Mouse (Mus musculus) T-helper 17 cell (primary cell): ENCODE data around the gene Cmtm3.

Experiments used
- in situ Hi-C, 2 experiments: fragments of 300-600 bp; cut with MboI, MseI; formaldehyde crosslinking; loops; 1 replicate in 1 of 2; 2 replicates in 1 of 2; pipeline ENCODE4 v1.15.1; 2025; ENCODE audit warnings: high pct_unique_total_duplicates in 2 of 2

The Cmtm3 gene

GRCm38 (mm10) chr8:104341678-104342077 is 2.5 kb downstream of the Cmtm3 start:
- in situ Hi-C loops = loop anchor here in 1 of 2 experiments (5.0 to 10.0 kb wide), 3 partner anchors 94 to 233 kb away; partner anchors contain the start of genes Dync1li2 and Tk2

- in situ Hi-C loops = loop anchor here in 1 of 2 experiments (5.0 to 10.0 kb wide), 3 partner anchors 95 to 232 kb away; partner anchors contain the start of genes Dync1li2 and Tk2
These were observed 3.2 kb downstream of the Cmtm3 start for GRCm38 (mm10) chr8:104342426-104342825.

GRCm38 (mm10) chr8:104343957-104344356 is 4.7 kb downstream of the Cmtm3 start:
- in situ Hi-C loops = loop anchor here in 1 of 2 experiments (5.0 to 10.0 kb wide), 3 partner anchors 97 to 231 kb away; partner anchors contain the start of genes Dync1li2 and Tk2

- in situ Hi-C loops = loop anchor here in 1 of 2 experiments (5.0 to 10.0 kb wide), 3 partner anchors 97 to 230 kb away; partner anchors contain the start of genes Dync1li2 and Tk2
These were observed 5.4 kb downstream of the Cmtm3 start for GRCm38 (mm10) chr8:104344622-104345021.

GRCm38 (mm10) chr8:104346706-104347105 is 7.5 kb downstream of the Cmtm3 start:
- in situ Hi-C loops = loop anchor here in 1 of 2 experiments (10.0 kb wide), 1 partner anchor 228 kb away; no protein-coding TSS in a partner anchor

- in situ Hi-C loops = loop anchor here in 1 of 2 experiments (10.0 kb wide), 1 partner anchor 226 kb away; no protein-coding TSS in a partner anchor
These were observed 9.8 kb downstream of the Cmtm3 start for GRCm38 (mm10) chr8:104348971-104349370.

GRCm38 (mm10) chr8:104350047-104350446 is 10.8 kb downstream of the Cmtm3 start:
- in situ Hi-C loops = loop anchor here (5.0 kb wide), 2 partner anchors 42 to 57 kb away; no protein-coding TSS in a partner anchor

GRCm38 (mm10) chr8:104353186-104353585 is 14.0 kb downstream of the Cmtm3 start:
- in situ Hi-C loops = loop anchor here (5.0 kb wide), 2 partner anchors 39 to 54 kb away; no protein-coding TSS in a partner anchor

GRCm38 (mm10) chr8:104354504-104354903 is 15.3 kb downstream of the Cmtm3 start:
- in situ Hi-C loops = loop anchor here (5.0 kb wide), 2 partner anchors 38 to 53 kb away; no protein-coding TSS in a partner anchor

GRCm38 (mm10) chr8:104358637-104359036 is 19.4 kb downstream of the Cmtm3 start:
- in situ Hi-C loops = no loop called here

- in situ Hi-C loops = no loop called here
These were observed 20.7 kb downstream of the Cmtm3 start for GRCm38 (mm10) chr8:104359778-104360456.

GRCm38 (mm10) chr8:104365695-104366094 is 26.5 kb downstream of the Cmtm3 start:
- in situ Hi-C loops = no loop called here

- in situ Hi-C loops = no loop called here
These were observed 28.2 kb downstream of the Cmtm3 start for GRCm38 (mm10) chr8:104367398-104367797.

GRCm38 (mm10) chr8:104369591-104369990 is 30.4 kb downstream of the Cmtm3 start:
- in situ Hi-C loops = no loop called here

- in situ Hi-C loops = no loop called here
These were observed 30.9 kb downstream of the Cmtm3 start for GRCm38 (mm10) chr8:104370071-104370470.

GRCm38 (mm10) chr8:104371121-104371520 is 31.9 kb downstream of the Cmtm3 start:
- in situ Hi-C loops = no loop called here

- in situ Hi-C loops = no loop called here
These were observed 34.6 kb downstream of the Cmtm3 start for GRCm38 (mm10) chr8:104373779-104374178.

- in situ Hi-C loops = no loop called here
These were observed 35.1 kb downstream of the Cmtm3 start for GRCm38 (mm10) chr8:104374269-104374668.

GRCm38 (mm10) chr8:104374864-104375846 is 35.9 kb downstream of the Cmtm3 start:
- in situ Hi-C loops = no loop called here

- in situ Hi-C loops = no loop called here
These were observed 36.7 kb downstream of the Cmtm3 start for GRCm38 (mm10) chr8:104375959-104376358.

- in situ Hi-C loops = no loop called here
These were observed 37.5 kb downstream of the Cmtm3 start for GRCm38 (mm10) chr8:104376669-104377068.
